Mouse (Mus musculus): ENCODE results near the gene Nrd1. TPM values are rescaled to one million over a fixed set of nuclear protein-coding genes. Genes with fewer than 3 reads are reported as not detected.
A peak's percentile ranks its signal among the peaks of the same experiment; 100 is the strongest.

Nrd1 gene
- polyA plus RNA-seq, 1 experiment from 2014 or later: 75.1 TPM

- no peak for ATAC-seq (ENCODE audit: low FRiP score)
- Histone ChIP-seq H3K36me3 (peaks cover 13% of the 10 kb centered on the region), H3K27me3 (replicated peaks) (no peaks in the 10 kb centered on the region), H3K27ac (replicated peaks) (no peak overlapping the region), H3K4me3 (replicated peaks) (no peak overlapping the region), H3K4me1 (no peaks in the 10 kb centered on the region), H3K9ac (replicated peaks) (no peak overlapping the region), H3K9me3 (replicated peaks) (no peaks in the 10 kb centered on the region), H3K4me2 (no peak overlapping the region)
- WGBS: 88% methylated on average over 9 of the region's 9 CpGs
Measured at GRCm38 (mm10) chr4:109103145-109103883, 102.9 kb downstream of the Nrd1 start.

GRCm38 (mm10) chr4:109105254-109105653 is 104.8 kb downstream of the Nrd1 start:
- Histone ChIP-seq H3K9me3 (replicated peaks) (no peaks in the 10 kb centered on the region), H3K27me3 (replicated peaks) (no peaks in the 10 kb centered on the region)
- ATAC-seq (ENCODE audit: low FRiP score): no peak

DNA sequence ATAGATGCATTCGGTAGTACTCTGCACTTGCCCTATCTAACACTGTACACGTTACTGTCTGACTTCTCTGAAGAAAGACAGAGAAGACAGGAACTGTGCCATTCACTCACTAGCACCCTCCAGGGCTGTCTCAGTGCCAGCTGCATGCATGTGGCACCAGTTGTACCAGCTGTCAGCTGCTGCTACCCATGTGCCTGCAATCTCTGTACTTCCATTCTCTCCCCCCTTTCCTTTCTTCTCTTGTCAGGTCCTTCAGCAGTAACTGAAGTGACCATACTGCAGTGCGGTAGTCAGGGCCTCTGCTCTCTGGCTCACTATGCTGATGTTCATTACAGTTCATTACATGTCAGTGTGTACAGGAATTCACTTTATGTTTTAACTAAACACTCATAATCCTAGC is 105.6 kb downstream of the Nrd1 start:
- ATAC-seq (ENCODE audit: low FRiP score): peak; percentile 41
- H3K27ac ChIP-seq (replicated peaks): no peak overlapping the region

More at GRCm38 (mm10) chr4:109105254-109105653, 104.8 kb downstream of the Nrd1 start:
- peaks cover 8% of the 10 kb centered on the region for H3K36me3 ChIP-seq
- H3K27ac ChIP-seq (replicated peaks): no peak overlapping the region
- H3K4me1 ChIP-seq: no peaks in the 10 kb centered on the region
- H3K4me2 ChIP-seq: no peak overlapping the region
- H3K4me3 ChIP-seq (replicated peaks): no peak overlapping the region
- H3K9ac ChIP-seq (replicated peaks): no peak overlapping the region

GRCm38 (mm10) chr4:109106594-109106993 is 106.1 kb downstream of the Nrd1 start:
- Histone ChIP-seq H3K27ac (replicated peaks) (no peak overlapping the region), H3K9ac (replicated peaks) (no peak overlapping the region), H3K27me3 (replicated peaks) (no peaks in the 10 kb centered on the region), H3K36me3 (peaks cover under 1% of the 10 kb centered on the region; the same call in 1 of the 2 replicates), H3K4me1 (no peaks in the 10 kb centered on the region), H3K4me2 (no peak overlapping the region), H3K4me3 (replicated peaks) (no peak overlapping the region), H3K9me3 (replicated peaks) (no peaks in the 10 kb centered on the region)
- no peak for ATAC-seq (ENCODE audit: low FRiP score)

More for the DNA sequence above, 105.6 kb downstream of the Nrd1 start:
- Histone ChIP-seq H3K9ac (replicated peaks) (no peak overlapping the region), H3K4me2 (no peak overlapping the region), H3K27me3 (replicated peaks) (no peaks in the 10 kb centered on the region), H3K4me1 (no peaks in the 10 kb centered on the region), H3K36me3 (peaks cover 5% of the 10 kb centered on the region; the same call in 1 of the 2 replicates), H3K4me3 (replicated peaks) (no peak overlapping the region), H3K9me3 (replicated peaks) (no peaks in the 10 kb centered on the region)
- 65% methylated on average over 3 of the region's 3 CpGs for WGBS

GRCm38 (mm10) chr4:109109012-109109411 is 108.6 kb downstream of the Nrd1 start:
- H3K4me3 ChIP-seq (replicated peaks): no peak overlapping the region
- H3K27ac ChIP-seq (replicated peaks): no peak overlapping the region

DNA sequence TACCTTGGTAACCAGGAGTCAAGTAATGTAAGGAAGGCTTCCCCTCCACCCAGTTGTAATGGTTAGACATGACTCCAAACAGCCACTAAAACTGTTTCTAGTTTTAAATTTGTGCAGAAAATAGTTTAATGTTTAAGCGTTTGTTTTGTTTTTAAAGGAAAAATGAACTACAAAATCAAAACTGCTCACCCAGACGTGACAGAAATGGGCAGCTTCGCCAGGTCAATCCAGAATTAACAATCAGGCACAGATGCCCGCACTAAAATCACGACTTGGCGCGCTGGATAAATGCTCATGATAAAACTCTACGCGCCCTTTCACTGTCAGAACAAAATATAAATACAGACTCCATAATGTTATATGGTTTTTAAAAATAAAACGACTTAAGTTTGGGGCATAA is 109.2 kb downstream of the Nrd1 start:
- H3K36me3 ChIP-seq: no peaks in the 10 kb centered on the region
- 0 out of 2 replicates have a peak, but pooled peaks cover 6% of the 10 kb centered on the region for H3K4me1 ChIP-seq
- no peak overlapping the region for H3K27ac ChIP-seq (replicated peaks)
- no peak for ATAC-seq (ENCODE audit: low FRiP score)
- no peaks in the 10 kb centered on the region for H3K9me3 ChIP-seq (replicated peaks)
- H3K4me3 ChIP-seq (replicated peaks): no peak overlapping the region
- H3K27me3 ChIP-seq (replicated peaks): no peaks in the 10 kb centered on the region
- H3K9ac ChIP-seq (replicated peaks): no peak overlapping the region
- WGBS: 87% methylated on average over 10 of the region's 10 CpGs
- no peak overlapping the region for H3K4me2 ChIP-seq

More at GRCm38 (mm10) chr4:109109012-109109411, 108.6 kb downstream of the Nrd1 start:
- H3K36me3 ChIP-seq: no peaks in the 10 kb centered on the region
- no peak for ATAC-seq (ENCODE audit: low FRiP score)
- H3K9ac ChIP-seq (replicated peaks): no peak overlapping the region
- no peaks in the 10 kb centered on the region for H3K27me3 ChIP-seq (replicated peaks)
- H3K4me2 ChIP-seq: no peak overlapping the region
- no peaks in the 10 kb centered on the region for H3K9me3 ChIP-seq (replicated peaks)
- 88% methylated on average over 6 of the region's 6 CpGs for WGBS
- H3K4me1 ChIP-seq: 0 out of 2 replicates have a peak, but pooled peaks cover 6% of the 10 kb centered on the region

DNA sequence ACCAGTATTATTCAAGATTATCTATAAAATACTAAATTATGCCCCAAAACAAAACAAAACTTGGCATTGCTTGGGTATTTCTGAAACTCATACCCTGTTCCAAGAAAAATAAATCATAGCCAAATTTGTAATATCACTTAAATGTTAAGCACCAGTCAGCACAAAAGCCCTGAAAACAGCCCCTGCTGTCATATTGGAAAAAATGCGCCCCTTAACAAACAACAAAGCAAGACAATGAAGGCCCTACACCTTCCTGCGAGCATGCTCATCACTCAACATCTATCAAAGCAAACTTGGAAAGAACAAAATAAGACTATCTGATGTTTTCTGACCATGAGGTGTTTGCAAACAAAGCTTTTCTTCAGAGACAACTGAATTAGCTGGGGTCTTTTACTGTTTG is 110.5 kb downstream of the Nrd1 start:
- Histone ChIP-seq H3K4me2 (no peak overlapping the region), H3K27me3 (replicated peaks) (no peaks in the 10 kb centered on the region), H3K9ac (replicated peaks) (no peak overlapping the region), H3K4me3 (replicated peaks) (no peak overlapping the region), H3K4me1 (0 out of 2 replicates have a peak, but pooled peaks cover 12% of the 10 kb centered on the region), H3K9me3 (replicated peaks) (no peaks in the 10 kb centered on the region), H3K27ac (replicated peaks) (no peak overlapping the region), H3K36me3 (no peaks in the 10 kb centered on the region)
- no peak for ATAC-seq (ENCODE audit: low FRiP score)
- WGBS: 88% methylated on average over 2 of the region's 2 CpGs

MicroRNAs encoded within 50 kb of the gene (microRNA counts, 519-probe panel; counts per million panel counts)
- 2,013 counts per million, percentile 43 among the panel's probes with 10 or more counts for microRNA mmu-miR-761

Small RNAs within 50 kb of the gene (microRNA-seq; reads per million reads assigned to microRNA genes)
- gene Mir761: not detected

Other genes starting within 250 kb of the Nrd1 start
- 6.9 and 7.7 TPM in 2 replicates for gene Zfyve9, start 219.9 kb upstream of the Nrd1 start, polyA plus RNA-seq (2015; fragmentation: Nextera tagmentation; extraction: Ambion mirVana)
- 150 and 152 TPM in 2 replicates for gene Btf3l4, start 167.0 kb upstream of the Nrd1 start, polyA plus RNA-seq (2015; fragmentation: Nextera tagmentation; extraction: Ambion mirVana)
- gene Txndc12, start 166.1 kb upstream of the Nrd1 start, polyA plus RNA-seq (2015; fragmentation: Nextera tagmentation; extraction: Ambion mirVana): 72.7 and 77.8 TPM in 2 replicates
- gene Kti12, start 152.9 kb upstream of the Nrd1 start, polyA plus RNA-seq (2015; fragmentation: Nextera tagmentation; extraction: Ambion mirVana): 26.0 and 33.7 TPM in 2 replicates
- gene A730015C16Rik, start 152.0 kb upstream of the Nrd1 start, polyA plus RNA-seq (2015; fragmentation: Nextera tagmentation; extraction: Ambion mirVana): 1.1 and 1.4 TPM in 2 replicates
- gene Rab3b, start 121.6 kb upstream of the Nrd1 start, polyA plus RNA-seq (2015; fragmentation: Nextera tagmentation; extraction: Ambion mirVana): 167 and 208 TPM in 2 replicates
- gene Osbpl9, start 201.6 kb downstream of the Nrd1 start, polyA plus RNA-seq (2015; fragmentation: Nextera tagmentation; extraction: Ambion mirVana): 79.1 and 79.4 TPM in 2 replicates
- 1.3 and 1.7 TPM in 2 replicates for gene Calr4, start 233.8 kb downstream of the Nrd1 start, polyA plus RNA-seq (2015; fragmentation: Nextera tagmentation; extraction: Ambion mirVana)

All from neural tube, embryonic 15.5 days (tissue).